Mouse (Mus musculus) intestine, embryonic 15.5 days (tissue): ENCODE measurements at regions not wholly inside any gene's neighbourhood (a gene's known extent, or its start where the extent isn't known, plus 50 kb on each side); places are given as distances from the start of the nearest gene placed in this dataset.

ENCODE experiments used
- ATAC-seq: fragments of 200-750 bp; cut with Nextera tagmentation; 2 replicates; pipeline ENCODE4 v1.8.0; 2017; ENCODE audit warnings: moderate TSS enrichment, moderate library complexity
- H3K27ac ChIP-seq: fragments of 300-500 bp; sonication (generic); 2 replicates; pipeline ENCODE4 v1.5.1; 2015; ENCODE audit warnings: mild to moderate bottlenecking, inconsistent platforms
- H3K27me3 ChIP-seq: fragments of 300-500 bp; sonication (generic); replicated peaks from 2 replicates; pipeline ENCODE4 v1.6.1; 2015; ENCODE audit warnings: inconsistent platforms
- H3K36me3 ChIP-seq: fragments of 300-500 bp; sonication (generic); 2 replicates; pipeline ENCODE4 v1.6.1; 2015; ENCODE audit warnings: inconsistent platforms
- H3K4me1 ChIP-seq: fragments of 300-500 bp; sonication (generic); replicated peaks from 2 replicates; pipeline ENCODE4 v1.6.1; 2015; ENCODE audit warnings: inconsistent platforms
- H3K4me2 ChIP-seq: fragments of 300-500 bp; sonication (generic); replicated peaks from 2 replicates; pipeline ENCODE4 v1.6.1; 2015; ENCODE audit warnings: mild to moderate bottlenecking, inconsistent platforms
- H3K4me3 ChIP-seq: fragments of 300-500 bp; sonication (generic); replicated peaks from 2 replicates; pipeline ENCODE4 v1.5.1; 2015; ENCODE audit warnings: inconsistent platforms
- H3K9ac ChIP-seq: fragments of 300-500 bp; sonication (generic); 2 replicates; pipeline ENCODE4 v1.6.1; 2015; ENCODE audit warnings: inconsistent platforms
- H3K9me3 ChIP-seq: fragments of 300-500 bp; sonication (generic); 2 replicates; pipeline ENCODE4 v1.6.1; 2016; ENCODE audit warnings: inconsistent platforms
- WGBS: fragments of 180-500 bp; shearing (Covaris S2); methylation state at CpG from one replicate; pipeline ENCODE4 v1.1.7; 2015; 5-methylcytosine and 5-hydroxymethylcytosine counted together

GRCm38 (mm10) chr10:17382990-17383389 lies 340.0 kb upstream of the Cited2 start:
- 84% methylated on average over 6 of the region's 6 CpGs for WGBS
- Histone ChIP-seq H3K9me3 (no peaks in the 10 kb centered on the region), H3K4me1 (no peaks in the 10 kb centered on the region), H3K27me3 (no peaks in the 10 kb centered on the region), H3K36me3 (no peaks in the 10 kb centered on the region), H3K4me2 (no peak overlapping the region), H3K4me3 (no peak overlapping the region), H3K27ac (no peak overlapping the region), H3K9ac (no peak overlapping the region)
- ATAC-seq = no peak

GRCm38 (mm10) chr10:17385181-17385580 lies 337.8 kb upstream of the Cited2 start:
- Histone ChIP-seq H3K9ac (no peak overlapping the region), H3K4me1 (no peaks in the 10 kb centered on the region)

GRCm38 (mm10) chr10:17387296-17387695 lies 335.7 kb upstream of the Cited2 start:
- Histone ChIP-seq H3K27me3 (no peaks in the 10 kb centered on the region), H3K4me1 (no peaks in the 10 kb centered on the region), H3K27ac (no peak overlapping the region), H3K9ac (no peak overlapping the region), H3K4me3 (no peak overlapping the region), H3K4me2 (no peak overlapping the region), H3K36me3 (no peaks in the 10 kb centered on the region), H3K9me3 (no peaks in the 10 kb centered on the region)
- WGBS = 77% methylated on average over 4 of the region's 4 CpGs
- ATAC-seq = no peak

More at GRCm38 (mm10) chr10:17385181-17385580, 337.8 kb upstream of the Cited2 start:
- 73% methylated on average over 1 of the region's 1 CpGs for WGBS
- H3K9me3 ChIP-seq = no peaks in the 10 kb centered on the region
- H3K4me3 ChIP-seq = no peak overlapping the region
- H3K27ac ChIP-seq = no peak overlapping the region
- H3K36me3 ChIP-seq = no peaks in the 10 kb centered on the region
- H3K27me3 ChIP-seq = no peaks in the 10 kb centered on the region
- H3K4me2 ChIP-seq = no peak overlapping the region
- ATAC-seq = no peak

GRCm38 (mm10) chr10:17395495-17396224 lies 327.4 kb upstream of the Cited2 start:
- Histone ChIP-seq H3K27me3 (no peaks in the 10 kb centered on the region), H3K4me1 (no peaks in the 10 kb centered on the region), H3K36me3 (no peaks in the 10 kb centered on the region), H3K27ac (no peak overlapping the region), H3K4me3 (no peak overlapping the region), H3K4me2 (no peak overlapping the region), H3K9ac (no peak overlapping the region), H3K9me3 (no peaks in the 10 kb centered on the region)
- no peak for ATAC-seq
- WGBS = 85% methylated on average over 8 of the region's 8 CpGs

- H3K27ac ChIP-seq = no peak overlapping the region
- no peaks in the 10 kb centered on the region for H3K9me3 ChIP-seq
- no peak for ATAC-seq
- H3K36me3 ChIP-seq = no peaks in the 10 kb centered on the region
- H3K4me3 ChIP-seq = no peak overlapping the region
- H3K4me1 ChIP-seq = no peaks in the 10 kb centered on the region
- H3K9ac ChIP-seq = no peak overlapping the region
- H3K4me2 ChIP-seq = no peak overlapping the region
- no peaks in the 10 kb centered on the region for H3K27me3 ChIP-seq
Measured at GRCm38 (mm10) chr10:17403899-17404298, 319.1 kb upstream of the Cited2 start.

GRCm38 (mm10) chr10:17407854-17408606 lies 315.0 kb upstream of the Cited2 start:
- H3K9ac ChIP-seq = no peak overlapping the region
- H3K27ac ChIP-seq = no peak overlapping the region
- H3K4me1 ChIP-seq = no peaks in the 10 kb centered on the region
- H3K36me3 ChIP-seq = no peaks in the 10 kb centered on the region
- 43% methylated on average over 2 of the region's 2 CpGs for WGBS
- no peak overlapping the region for H3K4me3 ChIP-seq
- H3K4me2 ChIP-seq = no peak overlapping the region
- peak; percentile 91 for ATAC-seq
- no peaks in the 10 kb centered on the region for H3K9me3 ChIP-seq
- no peaks in the 10 kb centered on the region for H3K27me3 ChIP-seq

- H3K4me1 ChIP-seq = no peaks in the 10 kb centered on the region
- H3K27me3 ChIP-seq = no peaks in the 10 kb centered on the region
- H3K27ac ChIP-seq = no peak overlapping the region
- H3K36me3 ChIP-seq = no peaks in the 10 kb centered on the region
- H3K4me3 ChIP-seq = no peak overlapping the region
- H3K9ac ChIP-seq = no peak overlapping the region
- 56% methylated on average over 1 of the region's 1 CpGs for WGBS
- ATAC-seq = no peak
- no peak overlapping the region for H3K4me2 ChIP-seq
- no peaks in the 10 kb centered on the region for H3K9me3 ChIP-seq
Measured at GRCm38 (mm10) chr10:17408781-17409180, 314.2 kb upstream of the Cited2 start.

GRCm38 (mm10) chr10:17411300-17411987 lies 311.6 kb upstream of the Cited2 start:
- H3K36me3 ChIP-seq = no peaks in the 10 kb centered on the region
- H3K27ac ChIP-seq = no peak overlapping the region
- H3K27me3 ChIP-seq = no peaks in the 10 kb centered on the region
- no peak overlapping the region for H3K9ac ChIP-seq
- peak; percentile 63 for ATAC-seq
- no peaks in the 10 kb centered on the region for H3K9me3 ChIP-seq
- WGBS = 46% methylated on average over 4 of the region's 4 CpGs
- H3K4me2 ChIP-seq = no peak overlapping the region
- H3K4me1 ChIP-seq = no peaks in the 10 kb centered on the region
- no peak overlapping the region for H3K4me3 ChIP-seq

- no peaks in the 10 kb centered on the region for H3K27me3 ChIP-seq
- no peaks in the 10 kb centered on the region for H3K9me3 ChIP-seq
- no peak overlapping the region for H3K4me2 ChIP-seq
- no peak for ATAC-seq
- H3K27ac ChIP-seq = no peak overlapping the region
- 95% methylated on average over 3 of the region's 3 CpGs for WGBS
- no peak overlapping the region for H3K9ac ChIP-seq
- H3K36me3 ChIP-seq = no peaks in the 10 kb centered on the region
- H3K4me3 ChIP-seq = no peak overlapping the region
- no peaks in the 10 kb centered on the region for H3K4me1 ChIP-seq
Measured at GRCm38 (mm10) chr10:17415112-17415511, 307.9 kb upstream of the Cited2 start.

- Histone ChIP-seq H3K4me1 (no peaks in the 10 kb centered on the region), H3K36me3 (no peaks in the 10 kb centered on the region), H3K9ac (no peak overlapping the region), H3K9me3 (no peaks in the 10 kb centered on the region), H3K27ac (no peak overlapping the region), H3K4me3 (no peak overlapping the region), H3K4me2 (no peak overlapping the region), H3K27me3 (no peaks in the 10 kb centered on the region)
- 62% methylated on average over 1 of the region's 1 CpGs for WGBS
- ATAC-seq = no peak
Measured at GRCm38 (mm10) chr10:17416121-17416520, 306.9 kb upstream of the Cited2 start.

GRCm38 (mm10) chr10:17417394-17417793 lies 305.6 kb upstream of the Cited2 start:
- H3K9me3 ChIP-seq = no peaks in the 10 kb centered on the region
- H3K9ac ChIP-seq = no peak overlapping the region
- H3K4me3 ChIP-seq = no peak overlapping the region
- WGBS = 83% methylated on average over 1 of the region's 1 CpGs
- ATAC-seq = no peak
- H3K27ac ChIP-seq = no peak overlapping the region
- H3K4me1 ChIP-seq = no peaks in the 10 kb centered on the region
- H3K27me3 ChIP-seq = no peaks in the 10 kb centered on the region
- H3K4me2 ChIP-seq = no peak overlapping the region
- no peaks in the 10 kb centered on the region for H3K36me3 ChIP-seq

- Histone ChIP-seq H3K4me3 (no peak overlapping the region), H3K4me1 (no peaks in the 10 kb centered on the region), H3K4me2 (no peak overlapping the region), H3K9ac (no peak overlapping the region), H3K27ac (no peak overlapping the region), H3K27me3 (no peaks in the 10 kb centered on the region), H3K36me3 (no peaks in the 10 kb centered on the region), H3K9me3 (no peaks in the 10 kb centered on the region)
- no peak for ATAC-seq
- WGBS = 69% methylated on average over 7 of the region's 7 CpGs
Measured at GRCm38 (mm10) chr10:17418227-17418685, 304.8 kb upstream of the Cited2 start.
